Mouse (Mus musculus): ENCODE data around the gene Rbm33. TPM values are rescaled to one million over a fixed set of nuclear protein-coding genes. Genes with fewer than 3 reads are reported as not detected.

The Rbm33 gene
- total RNA-seq (2021): 10 to 100 TPM; 46.8 to 52.7 TPM
- long read RNA-seq, experiment 1, partial matches to known transcripts: 2 of 12 reads
- long read RNA-seq, experiment 1, other reads (novel, unspliced or antisense): 6 of 12 reads
- long read RNA-seq, experiment 2, full-length matches to known transcripts: 4 of 12 reads
- long read RNA-seq, experiment 2, partial matches to known transcripts: 3 of 12 reads
- long read RNA-seq, experiment 2, other reads (novel, unspliced or antisense): 5 of 12 reads

DNA sequence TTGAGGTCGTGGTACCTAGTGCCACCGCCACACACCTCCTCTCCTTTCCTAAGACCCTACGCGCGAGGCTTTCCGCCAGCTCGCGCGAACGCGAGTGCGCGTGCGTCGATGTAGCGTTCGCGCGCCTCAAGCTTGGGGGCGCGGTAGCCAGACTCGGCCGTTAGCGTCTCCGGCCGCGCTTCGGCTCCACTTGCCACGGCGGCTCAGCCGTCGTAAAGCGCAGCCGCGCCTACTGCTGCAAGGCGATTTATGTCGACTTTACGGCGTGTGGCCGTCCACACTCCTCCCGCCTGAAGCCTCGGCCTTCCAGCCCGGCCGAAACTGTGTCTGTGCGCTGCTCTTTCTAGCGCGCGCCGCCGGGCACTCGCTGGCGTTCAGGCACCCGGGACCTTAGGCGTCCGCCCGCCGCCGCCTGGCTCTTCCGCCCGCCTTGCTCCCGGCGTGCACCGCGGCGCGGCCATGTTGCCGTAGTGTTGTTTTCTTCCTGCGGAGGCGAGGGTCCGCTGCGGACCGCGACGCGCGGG is at the start of gene Rbm33:
Gene Rbm33, plus strand, starts transcription at position 400 of the 524 bp plus-strand sequence.
- peak; percentile 90 for DNase-seq

DNA sequence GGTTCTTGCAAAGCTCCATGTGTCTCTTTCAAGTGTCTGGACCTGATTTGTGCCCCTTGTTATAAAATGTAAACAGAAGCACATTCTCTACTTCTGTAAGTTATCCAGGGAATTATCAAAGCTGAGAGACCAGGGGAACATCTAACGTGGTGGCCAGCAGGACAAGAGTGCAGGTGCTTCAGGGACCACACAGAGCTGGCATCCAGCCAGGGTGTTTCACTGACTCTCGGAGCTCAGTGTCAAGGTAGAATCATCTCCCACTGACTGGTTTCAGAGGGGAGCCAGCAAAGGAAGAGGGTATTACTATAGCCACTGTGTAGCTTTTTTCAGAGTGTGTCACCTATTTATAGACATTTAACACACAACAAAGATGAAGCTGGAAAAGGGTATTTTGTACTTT is 49.3 kb upstream of the Rbm33 start:
- no peak for DNase-seq

DNA sequence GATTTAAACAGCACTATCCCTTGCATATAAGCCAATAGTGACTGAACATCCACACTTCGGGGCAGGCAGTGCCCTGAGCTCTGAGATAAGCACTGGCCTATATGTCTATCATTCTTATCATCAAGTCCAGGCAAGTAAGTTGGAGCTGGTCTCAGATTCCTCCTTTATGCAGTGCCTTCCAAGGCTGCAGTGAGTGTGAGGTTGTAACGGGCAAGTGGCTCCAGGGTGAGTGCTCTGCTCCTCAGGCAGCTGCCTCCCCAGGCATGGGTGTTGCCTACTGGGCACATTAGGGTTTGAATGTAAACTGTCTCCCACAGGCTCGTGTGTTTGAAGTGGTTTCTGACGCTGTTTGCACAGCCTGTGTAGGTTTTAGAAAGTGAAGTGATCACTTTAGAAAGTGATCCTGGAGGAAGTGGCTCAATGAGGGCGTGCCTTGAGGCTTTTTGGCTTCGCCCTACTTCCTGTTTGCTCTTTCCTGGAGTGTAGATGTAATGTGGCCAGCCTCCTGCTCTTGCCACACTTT is 47.4 kb upstream of the Rbm33 start:
- no peak for DNase-seq

DNA sequence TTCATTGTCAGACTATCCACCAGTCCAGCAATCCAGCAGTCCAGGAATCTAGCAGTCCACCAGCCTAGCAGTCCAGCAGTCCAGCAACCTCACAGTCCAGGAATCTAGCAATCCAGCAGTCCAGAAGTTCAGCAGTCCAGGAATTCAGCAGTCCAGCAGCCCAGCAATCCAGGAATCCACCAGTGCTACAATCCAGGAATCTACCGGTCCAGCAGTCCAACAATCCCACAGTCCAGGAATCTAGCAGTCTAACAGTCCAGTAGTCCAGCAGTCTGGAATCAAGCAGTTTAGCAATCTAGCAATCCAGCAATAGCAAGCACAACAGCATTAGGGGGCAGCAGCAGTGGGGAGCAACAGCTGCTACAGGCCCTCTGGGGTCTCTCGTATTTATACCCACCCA is 44.1 kb upstream of the Rbm33 start:
- no peak for DNase-seq

DNA sequence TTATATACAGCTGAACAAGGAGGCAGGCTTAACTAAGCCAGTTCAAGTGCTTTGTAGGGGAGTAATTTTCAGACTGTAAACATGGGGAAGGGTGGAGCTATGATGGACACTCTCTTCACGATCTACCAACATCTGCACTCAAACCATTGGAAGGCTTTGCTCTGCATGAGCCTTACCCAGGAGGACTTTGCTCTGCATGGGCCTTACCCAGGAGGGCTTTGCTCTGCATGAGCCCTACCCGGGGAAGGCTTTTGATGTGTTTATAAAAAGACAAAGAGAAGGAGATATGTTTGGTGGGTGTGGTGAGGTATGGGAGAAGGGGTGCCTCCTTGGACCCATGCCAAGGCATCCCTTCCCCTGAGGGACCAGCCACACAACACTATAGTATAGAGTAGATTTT is 39.6 kb upstream of the Rbm33 start:
- no peak for DNase-seq

DNA sequence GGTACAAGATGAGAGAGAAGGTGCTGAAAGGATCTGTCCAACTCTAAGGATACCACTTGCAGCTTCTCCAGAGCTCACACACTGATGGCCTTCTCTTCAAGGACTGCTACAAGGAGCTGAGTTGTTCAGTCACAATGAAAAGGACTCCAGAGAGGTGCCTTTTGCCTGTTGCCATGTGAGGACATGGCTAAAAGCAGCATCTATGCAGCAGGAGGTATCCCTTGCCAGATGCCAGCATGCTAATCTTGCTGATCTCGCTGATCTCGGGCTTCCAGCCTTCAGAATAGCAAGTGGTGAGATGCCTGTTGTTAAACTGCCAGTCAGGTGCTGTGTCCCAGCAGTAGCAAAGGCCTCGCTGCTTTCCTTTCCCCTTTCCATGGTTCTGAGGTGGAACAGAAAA is 27.8 kb upstream of the Rbm33 start:
- DNase-seq: no peak

DNA sequence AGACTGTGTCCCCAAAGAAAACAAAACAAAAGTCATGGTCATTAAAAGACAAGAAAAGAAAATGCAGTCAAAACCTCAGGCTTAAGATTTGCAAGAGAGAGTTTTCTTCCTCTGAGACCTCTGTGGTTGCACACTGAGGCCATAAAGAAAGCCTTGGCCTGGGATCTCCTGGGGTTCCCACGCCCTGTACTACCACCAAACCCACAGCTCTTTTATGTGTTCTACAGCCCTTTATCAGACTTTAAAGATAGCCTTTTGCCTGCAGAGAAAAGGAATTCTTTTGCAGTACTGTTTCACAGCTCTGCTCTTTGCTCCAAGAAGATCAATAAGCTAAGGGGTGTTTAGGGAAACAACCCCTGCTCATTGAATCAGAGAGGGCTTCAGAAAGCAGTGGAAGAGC is 26.3 kb upstream of the Rbm33 start:
- no peak for DNase-seq

DNA sequence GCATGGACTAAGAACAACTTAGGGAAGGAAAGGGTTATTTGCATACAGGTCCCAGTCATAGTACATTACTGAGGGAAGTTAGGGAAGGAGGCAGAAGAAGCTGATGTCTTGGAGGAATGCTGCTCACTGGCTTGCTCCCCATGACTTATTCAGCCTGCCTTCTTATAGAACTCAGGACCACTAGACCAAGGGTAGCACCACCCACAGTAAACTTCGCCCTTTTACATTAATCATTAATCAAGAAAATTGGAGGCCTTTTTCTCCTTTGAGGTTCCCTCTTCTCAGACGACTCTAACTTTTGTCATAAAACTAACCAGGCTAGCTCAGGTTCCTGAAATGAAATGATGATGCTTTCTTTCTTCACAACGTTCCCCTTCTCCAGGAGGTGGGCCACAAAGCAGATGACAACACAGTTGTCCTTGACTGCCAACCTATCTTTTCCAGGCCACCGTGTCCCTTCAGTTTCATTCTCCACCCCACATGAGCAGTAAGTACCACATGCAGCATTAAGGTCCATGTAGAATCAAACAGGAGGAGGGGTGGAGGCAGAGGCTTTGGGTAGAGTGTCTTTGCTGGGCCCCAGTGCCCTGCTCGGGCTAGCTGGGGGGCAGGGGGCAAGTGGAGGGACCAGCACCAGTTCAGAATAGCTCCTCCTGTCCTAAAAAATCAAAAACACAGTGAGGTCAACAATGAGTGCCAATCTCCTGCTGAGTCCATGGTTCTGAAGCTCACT is 25.6 kb upstream of the Rbm33 start:
- DNase-seq: no peak

DNA sequence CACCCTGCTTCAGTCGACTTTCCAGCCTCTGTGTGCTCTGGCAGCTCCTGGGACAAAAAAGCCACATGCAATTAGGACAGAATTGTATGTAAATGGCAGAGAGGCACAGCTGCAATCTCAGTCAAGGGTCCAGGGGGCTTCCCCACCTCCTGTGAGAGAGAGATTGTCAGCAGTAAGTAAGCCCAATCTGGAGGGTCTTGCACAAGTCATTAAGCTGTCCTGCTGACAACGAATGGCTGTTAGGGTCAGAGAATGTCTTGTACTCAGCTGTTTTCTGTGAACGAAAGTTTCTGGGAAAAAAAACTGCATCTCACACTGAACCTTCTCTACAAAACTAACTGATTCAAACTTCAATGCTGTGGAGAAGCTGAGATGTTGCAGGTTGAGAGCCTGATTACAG is 24.6 kb upstream of the Rbm33 start:
- DNase-seq: no peak

DNA sequence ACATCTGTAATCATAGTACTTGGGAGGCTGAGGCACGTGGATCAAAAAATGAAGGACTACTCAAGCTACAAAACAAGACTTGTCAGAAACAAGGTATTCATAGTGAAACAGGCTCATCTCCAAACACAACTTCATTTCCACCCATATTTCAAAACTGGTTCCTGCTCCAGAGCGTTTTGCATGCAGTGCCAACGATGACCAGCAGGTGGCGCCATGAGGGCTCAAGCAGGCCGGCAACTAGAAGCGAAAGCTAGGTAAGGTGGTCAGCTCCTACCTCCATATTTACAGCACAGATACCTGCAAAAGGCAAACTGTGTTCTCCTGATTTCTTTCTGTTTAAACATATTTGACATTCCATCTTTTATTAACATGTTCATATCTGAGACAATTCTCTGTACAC is 22.9 kb upstream of the Rbm33 start:
- DNase-seq: peak; percentile 94

DNA sequence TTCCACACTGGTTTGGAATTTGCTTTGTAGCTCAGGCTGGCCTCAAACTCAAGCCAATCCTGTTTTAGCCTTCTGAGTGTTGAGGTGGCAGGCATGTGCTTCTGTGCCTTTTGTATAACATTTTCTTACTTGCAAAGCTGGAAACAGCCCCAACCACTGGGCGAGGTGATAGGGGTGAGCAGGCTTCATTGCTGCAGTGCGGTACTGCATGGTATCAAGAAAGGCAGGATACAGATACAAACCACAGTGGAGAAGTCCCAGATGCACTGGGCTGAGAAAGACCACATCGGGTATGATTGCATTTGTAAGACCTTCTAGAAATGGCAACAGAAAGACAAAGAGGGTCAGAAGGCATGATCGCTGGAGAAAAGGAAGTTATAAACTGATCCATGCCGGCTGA is 18.8 kb upstream of the Rbm33 start:
- DNase-seq: no peak

DNA sequence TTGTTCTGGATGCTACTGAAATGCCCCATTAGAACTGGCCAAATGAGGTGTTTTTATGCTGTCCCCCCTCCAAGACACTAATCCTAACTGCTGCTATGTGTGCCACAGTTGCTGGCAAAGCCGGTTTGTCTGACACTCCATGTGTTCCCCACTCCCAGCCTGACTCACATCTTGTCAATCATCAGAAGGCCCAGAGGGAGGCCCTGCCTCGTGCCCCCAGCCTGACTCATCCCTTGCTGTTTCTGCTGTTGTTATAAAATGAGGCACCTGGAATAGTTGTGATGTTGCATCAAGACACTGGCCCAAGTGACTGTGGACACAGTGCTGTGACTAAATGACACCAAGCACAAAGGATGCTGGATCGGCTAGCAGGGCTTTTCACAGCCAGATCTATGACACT is 18.2 kb upstream of the Rbm33 start:
- no peak for DNase-seq

DNA sequence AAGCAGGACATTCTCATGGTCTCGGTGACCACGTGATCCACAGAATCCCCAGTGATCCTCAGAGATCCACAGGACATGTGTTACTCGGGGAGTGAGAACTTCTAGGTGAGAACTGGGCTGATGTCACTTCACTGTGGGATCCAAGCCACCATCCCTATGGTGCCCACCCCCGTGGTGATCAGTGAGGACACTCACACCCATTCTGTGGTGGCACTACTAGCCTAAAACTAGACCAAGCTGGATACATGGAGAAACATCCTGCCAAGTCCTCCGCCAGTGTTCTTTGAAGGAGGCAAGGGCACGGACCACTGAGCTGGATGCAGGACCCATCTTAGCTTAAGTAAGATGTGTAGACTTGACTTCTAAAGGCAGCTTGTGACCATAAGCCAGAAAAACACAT is 17.6 kb upstream of the Rbm33 start:
- no peak for DNase-seq

DNA sequence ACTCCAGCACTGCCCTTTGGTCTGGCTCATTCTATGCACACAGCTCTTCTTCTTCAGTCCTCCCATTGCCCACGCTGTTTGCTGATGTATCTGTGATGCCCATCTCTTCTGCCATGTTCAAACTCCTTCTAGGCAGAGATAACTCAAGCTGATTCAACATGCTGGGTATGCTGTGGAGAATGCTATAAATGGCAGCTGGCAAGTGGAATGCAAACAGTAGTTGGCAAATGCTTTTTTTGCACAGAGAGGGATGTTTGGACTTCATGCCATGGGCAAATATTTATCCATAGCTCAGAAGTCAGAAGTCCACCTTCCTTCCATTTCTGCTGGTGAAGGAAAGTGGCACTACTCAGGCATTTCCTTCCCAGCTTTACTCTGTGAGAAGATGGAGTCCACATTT is 14.2 kb upstream of the Rbm33 start:
- no peak for DNase-seq

DNA sequence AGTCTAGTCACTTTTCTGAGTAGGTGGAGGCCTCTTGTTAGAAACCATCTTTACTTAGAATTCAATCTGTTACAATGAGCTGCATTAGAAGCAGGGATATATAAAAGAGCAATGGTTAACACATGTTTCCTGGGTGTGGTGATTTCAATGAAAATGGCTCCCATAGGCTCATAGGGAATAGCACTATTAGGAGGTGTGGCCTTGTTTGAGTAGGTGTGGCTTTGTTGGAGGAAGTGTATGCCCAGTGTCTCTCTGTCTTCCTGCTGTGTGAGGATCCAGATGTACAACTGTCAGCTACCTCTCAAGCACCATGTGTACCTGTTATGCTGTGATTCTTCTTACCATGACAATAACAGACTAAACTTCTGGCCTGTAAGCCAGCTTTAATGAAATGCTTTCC is 12.4 kb upstream of the Rbm33 start:
- no peak for DNase-seq

DNA sequence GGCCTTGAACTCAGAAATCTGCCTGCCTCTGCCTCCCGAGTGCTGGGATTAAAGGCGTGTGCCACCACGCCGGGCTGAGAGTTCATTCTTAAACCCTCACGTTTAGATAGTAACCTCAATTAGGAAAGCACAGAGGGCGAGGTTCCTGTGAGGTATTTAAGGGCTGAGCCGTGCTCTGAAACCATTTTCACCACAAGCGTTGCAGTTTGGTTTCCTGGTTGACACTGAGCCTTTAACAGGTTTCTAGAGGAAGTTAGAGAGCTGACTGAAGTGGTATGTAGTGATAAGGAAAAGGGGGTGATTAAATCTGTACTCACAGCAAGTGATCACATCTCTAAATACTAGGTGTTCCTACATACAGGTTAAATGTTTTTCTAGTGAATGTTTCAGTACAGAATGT is 1.4 kb upstream of the Rbm33 start:
- DNase-seq: no peak

DNA sequence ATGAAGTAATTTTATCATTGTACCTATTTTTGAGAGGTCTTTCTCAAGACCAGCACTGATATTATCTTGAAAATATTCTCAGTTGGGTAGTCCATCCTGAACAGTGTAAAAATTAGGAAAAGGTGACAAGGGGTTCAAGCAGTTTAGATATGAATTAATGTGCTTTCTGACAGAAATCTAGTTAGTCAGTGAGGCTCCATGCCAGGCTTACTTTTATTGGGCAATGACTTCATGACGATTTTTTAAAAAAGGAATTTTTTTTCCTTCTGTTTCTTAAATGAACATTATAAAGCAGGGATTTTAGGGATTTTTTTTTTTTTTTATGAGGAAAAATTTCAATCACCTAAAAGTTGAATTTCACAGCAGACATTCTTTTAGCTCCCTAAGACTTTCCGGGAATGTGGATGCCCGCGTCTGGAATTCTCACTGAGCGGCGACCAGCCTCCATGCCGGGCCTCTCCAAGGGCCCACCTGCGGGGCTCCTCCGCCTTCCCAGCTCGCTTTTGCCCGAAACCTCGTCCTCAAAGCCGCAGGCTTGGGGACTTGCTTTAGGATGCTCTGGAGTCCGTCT is 685 bp upstream of the Rbm33 start:
- DNase-seq: no peak

DNA sequence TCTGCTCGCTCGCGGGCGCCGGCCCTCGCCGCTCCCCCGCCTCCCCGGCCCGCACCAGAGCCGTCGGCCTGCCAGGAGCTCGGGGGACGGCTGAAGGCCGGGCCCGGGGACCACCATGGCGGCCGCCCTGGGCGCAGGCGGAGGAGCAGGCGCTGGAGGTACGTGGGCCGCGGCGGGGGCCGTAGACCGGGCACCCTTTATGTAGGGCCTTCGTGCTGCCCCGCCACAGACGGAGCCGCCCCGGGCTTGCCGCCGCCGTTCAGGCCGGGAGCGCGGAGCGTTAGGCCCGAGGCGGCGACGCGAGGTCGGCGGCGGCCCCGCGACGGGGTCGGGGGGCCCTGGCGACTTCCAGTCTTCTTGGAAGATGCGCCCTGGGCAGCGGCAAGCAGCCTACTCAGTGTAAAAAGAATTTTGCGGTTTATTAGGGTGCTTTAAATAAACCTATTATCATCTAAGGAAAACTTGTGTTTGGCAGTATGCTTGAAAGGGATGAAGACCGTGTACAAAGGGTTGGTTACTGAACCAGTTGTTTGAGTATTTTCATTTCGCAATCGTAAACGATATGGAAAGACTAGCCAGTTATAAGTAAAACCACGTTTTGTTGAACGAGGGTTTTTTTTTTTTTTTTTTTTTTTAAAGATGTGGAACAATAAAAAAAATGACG is 464 bp downstream of the Rbm33 start:
- no peak for DNase-seq

DNA sequence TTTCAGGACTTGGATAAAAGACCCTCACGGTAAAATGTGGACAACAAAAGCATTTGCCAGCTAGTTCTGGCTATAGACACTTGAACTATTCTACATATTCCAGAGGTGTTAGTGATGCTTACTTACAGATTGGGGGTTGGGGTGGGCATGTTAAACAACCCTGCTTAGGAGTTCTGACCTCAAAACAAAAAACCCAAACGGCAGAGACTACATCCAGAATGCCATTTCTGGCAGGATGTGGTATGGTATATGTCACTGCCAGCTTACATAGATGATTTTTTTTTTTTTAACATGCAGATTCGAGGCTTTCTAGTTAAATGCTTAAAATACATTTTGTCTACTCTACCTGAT is 971 bp downstream of the Rbm33 start:
- peak; percentile 10 for DNase-seq

DNA sequence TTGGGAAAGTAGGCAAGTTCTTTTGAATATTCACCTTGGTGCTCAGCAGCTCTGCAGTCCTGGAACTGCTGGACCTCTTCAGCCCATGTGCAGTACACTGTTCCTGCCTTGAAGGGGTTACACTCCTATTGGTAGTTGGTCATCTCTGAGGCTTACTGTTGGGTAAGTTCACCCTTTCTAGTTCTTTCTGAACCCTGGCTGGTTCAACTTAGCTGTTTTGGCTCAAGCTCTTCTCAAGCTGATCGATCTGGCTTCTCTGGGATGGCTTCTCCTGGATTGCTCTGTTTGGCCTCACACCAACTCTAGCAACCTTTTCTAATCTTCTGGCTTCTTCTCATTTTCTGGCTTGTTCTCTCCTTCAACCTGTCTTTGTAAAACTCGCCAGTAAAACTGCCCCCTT is 1.8 kb downstream of the Rbm33 start:
- DNase-seq: no peak

DNA sequence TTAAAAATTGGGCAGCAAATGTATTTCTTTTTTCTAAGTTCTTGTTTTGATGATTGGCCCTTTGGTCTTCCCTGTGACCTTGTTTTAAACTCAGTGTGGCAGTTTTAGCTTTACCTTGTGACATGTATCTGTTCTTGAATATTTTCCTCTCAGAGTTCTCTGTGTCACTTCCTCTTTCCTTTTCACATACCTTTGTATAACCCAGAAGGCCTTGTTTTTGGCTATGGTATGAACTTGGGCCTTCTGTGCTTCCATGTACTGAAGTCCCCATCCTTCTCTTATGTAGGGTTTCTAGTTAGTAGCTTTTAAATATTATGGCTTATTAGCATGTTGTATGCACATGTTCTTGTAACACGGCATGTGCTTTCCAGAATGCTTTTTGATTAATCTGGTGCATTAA is 4.8 kb downstream of the Rbm33 start:
- no peak for DNase-seq

DNA sequence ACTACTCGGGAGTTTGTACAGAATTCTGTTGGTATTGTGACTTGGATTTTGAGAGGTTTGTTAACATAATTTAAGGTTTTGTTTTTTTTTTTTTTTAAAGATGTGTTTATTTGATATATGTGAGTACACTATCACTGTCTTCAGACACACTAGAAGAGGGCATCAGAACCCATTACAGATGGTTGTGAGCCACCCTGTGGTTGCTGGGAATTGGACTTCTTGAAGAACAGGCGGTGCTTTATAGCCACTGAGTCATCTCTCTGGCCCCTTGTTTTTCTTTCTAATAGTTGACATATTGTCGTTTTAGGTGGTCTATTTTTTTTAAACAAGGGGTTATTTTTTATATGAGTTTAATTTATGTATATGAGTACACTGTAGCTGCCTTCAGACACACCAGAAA is 5.3 kb downstream of the Rbm33 start:
- no peak for DNase-seq

DNA sequence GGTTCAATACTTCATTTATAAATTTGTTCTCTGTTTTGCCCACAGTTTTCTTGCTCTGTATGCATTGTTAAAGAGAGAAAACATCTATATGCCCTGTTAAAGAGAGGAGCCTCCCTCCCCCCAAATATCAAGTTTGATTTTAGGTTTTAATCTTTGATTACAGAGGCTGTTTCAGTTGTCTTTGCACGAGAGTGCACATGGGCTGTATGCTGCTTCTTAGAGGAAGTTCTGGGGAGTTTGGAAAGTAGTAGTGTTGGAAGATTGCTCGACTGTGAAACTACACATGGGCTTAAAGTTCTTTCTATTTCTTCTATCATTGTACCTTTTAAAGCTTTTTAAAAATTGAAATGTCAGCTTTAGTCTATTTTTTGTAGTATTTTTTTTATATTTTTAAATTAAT is 6.9 kb downstream of the Rbm33 start:
- no peak for DNase-seq

All from adrenal gland, postnatal 10 days (tissue).